Mouse (Mus musculus) bone marrow macrophage, adult 2 months (primary cell): ENCODE results near the gene H2-Q2. TPM values are rescaled to one million over a fixed set of nuclear protein-coding genes. Genes with fewer than 3 reads are reported as not detected.
"Not testable (repeated sequence)": the region's sequence is repeated elsewhere in the genome, so short reads cannot be mapped to it uniquely, and the experiment has no call there.

ENCODE experiments used
- H3K27ac ChIP-seq: 2 replicates; pipeline ENCODE4 v1.5.1; 2012; ENCODE audit warnings: low read depth, low read length; ENCODE audit not compliant: insufficient read depth
- H3K4me1 ChIP-seq: 2 replicates; pipeline ENCODE4 v1.6.1; 2012; ENCODE audit warnings: low read length; ENCODE audit not compliant: control insufficient read depth, insufficient read depth
- H3K4me3 ChIP-seq: 2 replicates; pipeline ENCODE4 v1.5.1; 2012; ENCODE audit warnings: mild to moderate bottlenecking, low read length, moderate library complexity; ENCODE audit not compliant: insufficient read depth
- CTCF ChIP-seq: IDR thresholded peaks from 2 replicates; pipeline ENCODE4 v1.5.1; 2012; ENCODE audit warnings: low read depth, mild to moderate bottlenecking, low read length, moderate library complexity
- POLR2A ChIP-seq: IDR thresholded peaks from 2 replicates; pipeline ENCODE4 v1.6.1; 2012; ENCODE audit warnings: mild to moderate bottlenecking, low read depth, low read length, borderline replicate concordance
- polyA plus RNA-seq: library from polyadenylated mRNA; stranded (reverse); fragments of >200 nt; gene quantifications from 2 replicates; pipeline ENCODE4 v1.2.4, GENCODE M21; 2012; ENCODE audit not compliant: missing spikeins, insufficient read depth, insufficient read length

H2-Q2 gene
- polyA plus RNA-seq, 1 experiment = 0.91 TPM

GRCm38 (mm10) chr17:35320327-35321081, 21.5 kb upstream of the H2-Q2 start, which contains the start of gene H2-Q1:
H2-Q1 (plus strand) TSS chr17:35320405.
- H3K27ac ChIP-seq = no peak within 1 kb of the TSS
- no peak for TF ChIP-seq POLR2A
- TF ChIP-seq CTCF = no peak
- no peaks in the 10 kb centered on the region for H3K4me1 ChIP-seq
- no peak within 1 kb of the TSS for H3K4me3 ChIP-seq

- not testable (repeated sequence) for H3K4me3 ChIP-seq, H3K4me1 ChIP-seq, H3K27ac ChIP-seq
Observed at GRCm38 (mm10) chr17:35325124-35325523, 16.9 kb upstream of the H2-Q2 start.

- H3K4me1 ChIP-seq, H3K4me3 ChIP-seq, H3K27ac ChIP-seq: not testable (repeated sequence)
Observed at GRCm38 (mm10) chr17:35326000-35326399, 16.0 kb upstream of the H2-Q2 start.

GRCm38 (mm10) chr17:35329714-35330113, 12.3 kb upstream of the H2-Q2 start:
- not testable (repeated sequence) for H3K4me1 ChIP-seq, H3K27ac ChIP-seq, H3K4me3 ChIP-seq

- not testable (repeated sequence) for H3K4me3 ChIP-seq, H3K4me1 ChIP-seq, H3K27ac ChIP-seq
Observed at GRCm38 (mm10) chr17:35331546-35331945, 10.5 kb upstream of the H2-Q2 start.

- Histone ChIP-seq H3K4me1 (no peaks in the 10 kb centered on the region), H3K27ac (no peak overlapping the region), H3K4me3 (peak overlapping the region; percentile 29; the same call in 1 of the 2 replicates)
- TF ChIP-seq POLR2A = no peak
Observed at GRCm38 (mm10) chr17:35342711-35343476, 852 bp downstream of the H2-Q2 start.

GRCm38 (mm10) chr17:35347659-35348058, 5.6 kb downstream of the H2-Q2 start:
- not testable (repeated sequence) for H3K27ac ChIP-seq, H3K4me1 ChIP-seq, H3K4me3 ChIP-seq

GRCm38 (mm10) chr17:35353275-35353674, 11.2 kb downstream of the H2-Q2 start:
- not testable (repeated sequence) for H3K27ac ChIP-seq

GRCm38 (mm10) chr17:35354071-35354470, 12.0 kb downstream of the H2-Q2 start:
- Histone ChIP-seq H3K27ac (no peak overlapping the region), H3K4me1 (no peaks in the 10 kb centered on the region), H3K4me3 (no peak overlapping the region)
- TF ChIP-seq POLR2A (no peak), CTCF (no peak)

More at GRCm38 (mm10) chr17:35353275-35353674, 11.2 kb downstream of the H2-Q2 start:
- H3K4me1 ChIP-seq, H3K4me3 ChIP-seq: not testable (repeated sequence)

GRCm38 (mm10) chr17:35357086-35357485, 15.0 kb downstream of the H2-Q2 start:
- no peak overlapping the region for H3K27ac ChIP-seq
- no peaks in the 10 kb centered on the region for H3K4me1 ChIP-seq
- no peak overlapping the region for H3K4me3 ChIP-seq
- TF ChIP-seq CTCF = no peak
- no peak for TF ChIP-seq POLR2A
